Mouse (Mus musculus) intestine, embryonic 14.5 days (tissue): Measurements from ENCODE around the gene Gzmk. TPM values are rescaled to one million over a fixed set of nuclear protein-coding genes. Genes with fewer than 3 reads are reported as not detected.
"Not testable (repeated sequence)": the region's sequence is repeated elsewhere in the genome, so short reads cannot be mapped to it uniquely, and the experiment has no call there.

Experiments used
- ATAC-seq: fragments of 200-750 bp; cut with Nextera tagmentation; replicated peaks from 2 replicates; pipeline ENCODE4 v1.8.0; 2017; ENCODE audit warnings: low read depth, moderate number of reproducible peaks, moderate TSS enrichment, moderate library complexity; ENCODE audit not compliant: low FRiP score, low TSS enrichment
- DNase-seq: peaks from one replicate; pipeline ENCODE4 v3.0.0-alpha.2; 2018; ENCODE audit warnings: low spot score
- H3K27ac ChIP-seq: fragments of 300-500 bp; sonication (generic); 2 replicates; pipeline ENCODE4 v1.5.1; 2014; ENCODE audit warnings: low read depth, mild to moderate bottlenecking, control low read depth
- H3K27me3 ChIP-seq: fragments of 300-500 bp; sonication (generic); replicated peaks from 2 replicates; pipeline ENCODE4 v1.6.1; 2014; ENCODE audit warnings: low read length, control low read depth; ENCODE audit not compliant: control insufficient read depth, insufficient read depth
- H3K36me3 ChIP-seq: fragments of 300-500 bp; sonication (generic); 2 replicates; pipeline ENCODE4 v1.6.1; 2014; ENCODE audit warnings: low read length, control low read depth; ENCODE audit not compliant: control insufficient read depth, insufficient read depth
- H3K4me1 ChIP-seq: fragments of 300-500 bp; sonication (generic); replicated peaks from 2 replicates; pipeline ENCODE4 v1.6.1; 2014; ENCODE audit warnings: low read length, control low read depth, mixed read lengths; ENCODE audit not compliant: control insufficient read depth, insufficient read depth
- H3K4me2 ChIP-seq: fragments of 300-500 bp; sonication (generic); 2 replicates; pipeline ENCODE4 v1.6.1; 2014; ENCODE audit warnings: low read length
- H3K4me3 ChIP-seq: fragments of 300-500 bp; sonication (generic); 2 replicates; pipeline ENCODE4 v1.5.1; 2014; ENCODE audit warnings: low read depth, low read length, control low read depth, mixed read lengths
- H3K9ac ChIP-seq: fragments of 300-500 bp; sonication (generic); 2 replicates; pipeline ENCODE4 v1.6.1; 2014; ENCODE audit warnings: mild to moderate bottlenecking, low read length
- H3K9me3 ChIP-seq: fragments of 300-500 bp; sonication (generic); 2 replicates; pipeline ENCODE4 v1.6.1; 2016; ENCODE audit warnings: low read length, control low read depth; ENCODE audit not compliant: control insufficient read depth
- WGBS: fragments of 180-500 bp; shearing (Covaris S2); extraction: QIAGEN DNeasy Blood & Tissue Kit; methylation state at CpG from one replicate; pipeline ENCODE4 v1.1.7; 2014; 5-methylcytosine and 5-hydroxymethylcytosine counted together
- polyA plus RNA-seq: library from polyadenylated mRNA; unstranded; fragments of >200 nt; fragmentation: Nextera tagmentation; extraction: Ambion mirVana; gene quantifications from 2 replicates; pipeline ENCODE4 v1.2.1, GENCODE M21; 2014

The Gzmk gene
- polyA plus RNA-seq, 1 experiment from 2014 or later, result not detected

DNA sequence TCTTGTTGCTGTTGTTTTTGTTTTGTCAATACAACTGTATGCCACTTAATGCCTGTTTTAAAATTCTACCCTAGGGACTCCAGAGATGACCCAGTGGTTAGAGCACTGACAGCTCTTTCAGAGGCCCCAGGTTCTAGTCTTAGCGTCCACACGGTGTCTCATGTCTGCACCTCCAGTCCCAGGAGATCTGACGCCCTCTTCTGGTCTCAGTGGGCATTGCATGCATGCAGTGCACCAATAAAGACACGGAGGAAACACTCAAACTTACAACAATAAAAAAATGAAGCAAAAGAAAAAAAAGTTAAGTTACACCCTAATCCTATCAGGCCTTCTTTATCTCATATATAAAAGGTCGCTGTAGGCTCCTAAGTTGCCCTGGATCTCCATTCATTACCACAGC, 31.5 kb upstream of the Gzmk start:
- 51% methylated on average over 5 of the region's 5 CpGs for WGBS
- DNase-seq (no peak), ATAC-seq (no peak)
- no peak overlapping the region for H3K4me3 ChIP-seq
- H3K27me3 ChIP-seq, result no peaks in the 10 kb centered on the region
- no peak overlapping the region for H3K27ac ChIP-seq
- no peak overlapping the region for H3K4me2 ChIP-seq
- no peak overlapping the region for H3K9ac ChIP-seq
- no peaks in the 10 kb centered on the region for H3K4me1 ChIP-seq
- H3K36me3 ChIP-seq, result no peaks in the 10 kb centered on the region
- no peaks in the 10 kb centered on the region for H3K9me3 ChIP-seq

DNA sequence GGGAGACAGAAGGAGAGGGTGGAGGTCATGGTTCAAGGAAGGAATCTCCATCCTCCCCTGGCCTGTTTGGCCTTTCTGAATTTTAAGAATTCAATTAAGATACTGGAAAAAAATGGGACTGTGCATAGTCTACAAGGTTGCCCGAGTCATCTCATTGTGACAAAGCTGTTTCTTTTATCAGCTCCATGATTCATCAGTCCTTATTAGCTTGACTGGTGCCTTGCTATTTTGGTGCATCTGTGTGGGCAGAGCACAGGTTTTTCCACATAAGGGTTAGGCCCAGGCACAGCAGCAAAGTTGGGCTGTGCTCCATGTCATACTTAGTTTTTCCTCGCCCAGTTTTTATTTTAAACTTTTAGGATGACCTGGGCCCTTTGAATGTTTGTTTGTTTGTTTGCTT, 31.1 kb upstream of the Gzmk start:
- no peaks in the 10 kb centered on the region for H3K9me3 ChIP-seq
- ATAC-seq, result no peak
- H3K9ac ChIP-seq, result no peak overlapping the region
- H3K36me3 ChIP-seq, result no peaks in the 10 kb centered on the region
- H3K27me3 ChIP-seq, result no peaks in the 10 kb centered on the region
- H3K4me1 ChIP-seq, result no peaks in the 10 kb centered on the region
- no peak for DNase-seq
- no peak overlapping the region for H3K4me3 ChIP-seq
- no peak overlapping the region for H3K4me2 ChIP-seq
- H3K27ac ChIP-seq, result no peak overlapping the region
- 85% methylated on average over 2 of the region's 2 CpGs for WGBS

DNA sequence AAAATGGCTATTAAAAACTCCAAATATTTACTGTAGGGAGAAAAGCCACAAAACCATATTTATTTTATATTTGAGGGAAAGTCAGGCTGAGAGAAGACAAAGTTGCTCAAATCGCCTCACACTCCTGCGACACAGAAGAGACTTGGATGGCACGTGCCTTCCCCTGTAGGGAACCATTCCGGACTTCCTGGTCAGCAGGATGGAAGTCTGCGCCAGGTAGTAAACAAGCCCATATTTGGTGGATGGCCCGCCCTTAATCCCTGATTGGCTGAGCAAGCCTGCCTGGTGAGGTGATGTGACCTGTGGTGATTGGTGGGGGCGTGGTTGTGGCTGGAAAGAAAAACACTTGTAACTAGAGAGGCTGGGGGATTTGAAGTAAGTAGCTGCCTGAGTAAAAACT, 26.9 kb upstream of the Gzmk start:
- not testable (repeated sequence) for H3K27me3 ChIP-seq, H3K4me2 ChIP-seq, H3K4me1 ChIP-seq, H3K4me3 ChIP-seq, ATAC-seq, H3K36me3 ChIP-seq, H3K9ac ChIP-seq, DNase-seq, H3K27ac ChIP-seq, H3K9me3 ChIP-seq
- WGBS, result 74% methylated on average over 7 of the region's 7 CpGs

DNA sequence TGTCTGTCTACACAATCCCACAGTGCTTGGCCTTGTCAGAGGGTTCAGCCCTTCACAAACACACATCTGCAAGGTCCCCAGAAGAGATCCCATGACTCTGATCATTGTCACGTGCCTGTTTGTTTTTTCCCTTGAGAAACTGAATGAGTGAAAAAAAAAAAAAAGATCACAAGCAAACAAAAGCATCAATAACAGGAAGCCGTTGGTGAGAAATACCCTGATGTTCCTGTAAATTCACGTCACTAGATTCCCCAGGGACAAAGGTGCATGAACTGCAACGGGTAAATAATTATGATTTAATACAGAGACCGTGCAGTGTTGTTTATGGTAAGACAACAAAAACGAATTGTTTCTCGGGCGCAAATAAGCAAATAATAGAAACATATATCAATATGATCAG, 19.3 kb upstream of the Gzmk start:
- Histone ChIP-seq H3K4me1 (no peaks in the 10 kb centered on the region), H3K9me3 (no peaks in the 10 kb centered on the region), H3K9ac (no peak overlapping the region), H3K4me2 (no peak overlapping the region), H3K27ac (no peak overlapping the region), H3K27me3 (no peaks in the 10 kb centered on the region), H3K4me3 (no peak overlapping the region), H3K36me3 (no peaks in the 10 kb centered on the region)
- 77% methylated on average over 8 of the region's 8 CpGs for WGBS
- DNase-seq (no peak), ATAC-seq (no peak)

DNA sequence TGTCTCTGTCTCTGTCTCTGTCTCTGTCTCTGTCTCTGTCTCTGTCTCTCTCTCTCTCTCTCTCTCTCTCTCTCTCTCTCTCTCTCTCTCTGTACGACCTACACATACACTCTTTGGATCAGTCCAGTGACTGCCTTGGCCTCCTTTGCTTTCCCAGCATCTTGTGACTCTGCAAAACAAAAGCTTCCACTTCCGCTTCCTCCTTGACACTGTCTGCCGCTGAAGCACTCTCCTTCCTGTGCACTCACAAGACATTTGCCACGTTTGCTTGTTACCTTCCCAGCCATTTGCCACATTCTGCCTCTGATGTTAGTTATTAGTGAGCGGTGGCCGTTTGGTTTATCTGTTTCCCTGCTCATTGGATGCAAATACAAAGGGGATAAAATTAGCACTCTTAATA, 16.4 kb upstream of the Gzmk start:
- no peak for DNase-seq

DNA sequence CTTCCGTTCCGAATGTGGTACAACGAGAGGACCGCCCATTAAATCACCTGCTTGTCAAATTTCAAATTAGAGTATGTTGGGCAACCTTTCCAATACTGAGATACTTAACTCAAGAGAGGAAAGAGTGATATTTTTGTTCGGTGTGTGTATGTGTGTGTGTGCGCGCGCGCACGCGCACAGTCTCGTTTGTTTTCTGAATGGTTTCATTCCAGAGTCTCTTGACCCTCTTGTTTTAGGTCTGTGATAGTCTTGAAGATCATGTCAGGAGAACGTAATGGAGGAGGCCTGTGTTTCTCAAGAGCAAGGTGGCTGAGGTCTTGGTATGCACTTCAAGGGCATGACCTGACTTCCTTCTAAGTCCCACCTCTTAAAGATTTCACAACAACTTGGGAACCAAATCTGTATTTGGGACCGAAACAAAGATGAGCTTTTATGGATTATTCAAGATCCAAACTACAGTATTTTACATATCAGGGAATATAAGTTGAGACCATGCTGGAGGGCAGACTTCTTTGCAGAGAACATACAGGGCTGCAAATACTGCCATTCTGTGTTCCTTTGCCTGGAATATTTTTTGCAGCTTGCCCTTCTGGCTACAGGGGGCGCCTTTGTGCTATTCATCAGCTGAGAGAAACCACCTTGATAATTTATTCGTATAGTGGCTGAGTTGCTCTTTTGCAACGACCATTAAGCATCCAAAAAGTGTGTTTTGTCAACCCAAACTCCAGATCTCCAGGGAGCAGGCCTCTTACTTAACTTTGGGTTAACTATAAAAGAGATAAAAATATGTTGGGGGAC, 2.2 kb upstream of the Gzmk start:
- H3K9me3 ChIP-seq, result no peaks in the 10 kb centered on the region
- ATAC-seq, result no peak
- 0 out of 2 replicates have a peak, but pooled peaks cover 6% of the 10 kb centered on the region for H3K4me1 ChIP-seq
- no peaks in the 10 kb centered on the region for H3K27me3 ChIP-seq
- H3K9ac ChIP-seq, result no peak overlapping the region
- no peaks in the 10 kb centered on the region for H3K36me3 ChIP-seq
- H3K4me3 ChIP-seq, result no peak overlapping the region
- DNase-seq, result no peak
- H3K4me2 ChIP-seq, result no peak overlapping the region
- 86% methylated on average over 17 of the region's 17 CpGs for WGBS
- H3K27ac ChIP-seq, result no peak overlapping the region

More for the DNA sequence above, 16.4 kb upstream of the Gzmk start:
- Histone ChIP-seq H3K4me1 (no peaks in the 10 kb centered on the region), H3K27me3 (no peaks in the 10 kb centered on the region), H3K9ac (no peak overlapping the region), H3K4me2 (no peak overlapping the region), H3K27ac (no peak overlapping the region), H3K36me3 (no peaks in the 10 kb centered on the region), H3K4me3 (no peak overlapping the region), H3K9me3 (no peaks in the 10 kb centered on the region)
- 51% methylated on average over 6 of the region's 6 CpGs for WGBS
- ATAC-seq, result no peak

DNA sequence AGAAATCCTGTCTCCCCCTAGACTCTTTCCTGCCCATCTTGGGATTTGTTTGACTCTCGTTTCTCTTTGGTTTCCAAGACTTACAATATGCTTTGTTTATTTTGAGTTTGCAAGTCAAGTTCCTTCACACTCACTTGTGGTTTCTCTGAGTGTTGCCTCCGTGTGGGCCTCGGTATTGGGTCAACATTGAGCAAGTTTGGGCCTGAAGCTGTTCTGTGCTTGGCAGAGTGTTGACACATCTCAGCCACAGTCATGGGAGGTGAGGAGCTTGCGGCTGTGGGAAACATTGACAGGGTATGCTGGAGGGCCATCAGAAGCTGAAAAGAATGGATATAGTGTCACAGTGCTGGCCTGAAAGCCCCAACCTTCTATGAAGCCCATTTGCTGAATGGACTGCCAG, 1.4 kb upstream of the Gzmk start:
- Histone ChIP-seq H3K9me3 (no peaks in the 10 kb centered on the region), H3K36me3 (no peaks in the 10 kb centered on the region), H3K27me3 (no peaks in the 10 kb centered on the region), H3K9ac (no peak overlapping the region), H3K4me3 (no peak overlapping the region), H3K4me2 (no peak overlapping the region), H3K27ac (no peak overlapping the region), H3K4me1 (0 out of 2 replicates have a peak, but pooled peaks cover 6% of the 10 kb centered on the region)
- ATAC-seq, result no peak
- 74% methylated on average over 4 of the region's 4 CpGs for WGBS
- no peak for DNase-seq

DNA sequence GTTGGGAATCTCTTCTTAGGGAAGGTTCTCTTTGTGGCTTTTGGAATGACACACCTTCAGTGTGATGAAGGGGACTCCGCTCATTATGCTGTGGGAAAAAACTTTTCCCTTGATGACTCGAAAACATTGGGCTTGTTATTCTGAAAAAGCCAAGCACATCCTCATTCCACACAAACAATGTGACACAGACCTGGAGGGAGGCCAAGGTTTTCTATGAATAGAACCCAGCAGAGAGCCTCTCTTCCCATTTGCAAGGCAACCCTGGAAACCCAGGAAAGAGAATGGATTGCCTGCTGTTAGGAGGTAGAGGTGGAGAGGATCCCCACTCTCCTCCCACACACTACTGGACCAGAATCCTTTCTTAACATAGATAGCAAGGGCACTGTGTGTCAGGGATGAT, 1.6 kb downstream of the Gzmk start:
- H3K27ac ChIP-seq, result no peak overlapping the region
- WGBS, result 17% methylated on average over 2 of the region's 2 CpGs
- 0 out of 2 replicates have a peak, but pooled peaks cover 6% of the 10 kb centered on the region for H3K4me1 ChIP-seq
- H3K4me2 ChIP-seq, result peak overlapping the region; percentile 37
- no peaks in the 10 kb centered on the region for H3K27me3 ChIP-seq
- H3K9ac ChIP-seq, result no peak overlapping the region
- H3K4me3 ChIP-seq, result no peak overlapping the region
- ATAC-seq (no peak), DNase-seq (peak; percentile 60)
- no peaks in the 10 kb centered on the region for H3K36me3 ChIP-seq
- no peaks in the 10 kb centered on the region for H3K9me3 ChIP-seq

DNA sequence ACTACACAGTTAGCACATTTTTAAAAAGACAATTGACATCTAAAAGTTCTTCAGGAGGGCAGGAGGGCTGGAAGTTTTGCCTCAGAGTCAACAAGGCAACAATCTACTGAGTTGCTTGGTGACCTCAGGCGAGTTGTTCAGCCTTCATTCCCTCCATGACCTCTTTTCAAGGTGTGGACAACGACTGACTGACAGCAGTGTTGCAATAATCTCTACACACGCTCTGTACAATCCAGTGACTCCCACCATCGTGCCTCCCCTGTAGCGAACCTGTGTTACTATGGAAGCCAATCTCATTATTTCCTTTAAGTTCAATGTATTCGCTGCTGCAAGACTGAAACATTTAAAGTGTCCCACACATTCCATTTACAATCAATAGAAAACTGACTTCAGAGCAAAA, 3.9 kb downstream of the Gzmk start:
- Histone ChIP-seq H3K27ac (no peak overlapping the region), H3K4me3 (no peak overlapping the region), H3K4me1 (0 out of 2 replicates have a peak, but pooled peaks cover 6% of the 10 kb centered on the region), H3K9ac (no peak overlapping the region), H3K27me3 (no peaks in the 10 kb centered on the region), H3K9me3 (no peaks in the 10 kb centered on the region), H3K36me3 (no peaks in the 10 kb centered on the region), H3K4me2 (no peak overlapping the region)
- WGBS, result 75% methylated on average over 6 of the region's 6 CpGs
- DNase-seq, result no peak
- no peak for ATAC-seq
